Mouse (Mus musculus): ENCODE results near the gene Dazap2.
"Not testable (repeated sequence)": the region's sequence is repeated elsewhere in the genome, so short reads cannot be mapped to it uniquely, and the experiment has no call there.

Dazap2 gene

GRCm38 (mm10) chr15:100614996-100615824, at the start of gene Dazap2:
Gene Dazap2 (plus strand): TSS chr15:100615349.
- DNase-seq = peak; percentile 100

GRCm38 (mm10) chr15:100566531-100566930, 48.6 kb upstream of the Dazap2 start:
- no peak for DNase-seq

- DNase-seq = no peak
These were observed 45.9 kb upstream of the Dazap2 start for GRCm38 (mm10) chr15:100569239-100569638.

GRCm38 (mm10) chr15:100573946-100574345, 41.2 kb upstream of the Dazap2 start:
- no peak for DNase-seq

GRCm38 (mm10) chr15:100574378-100574777, 40.8 kb upstream of the Dazap2 start:
- DNase-seq = no peak

GRCm38 (mm10) chr15:100575366-100575765, 39.8 kb upstream of the Dazap2 start:
- no peak for DNase-seq

GRCm38 (mm10) chr15:100576392-100576791, 38.8 kb upstream of the Dazap2 start:
- DNase-seq = no peak

GRCm38 (mm10) chr15:100576810-100577209, 38.3 kb upstream of the Dazap2 start:
- DNase-seq = no peak

GRCm38 (mm10) chr15:100577972-100578371, 37.2 kb upstream of the Dazap2 start:
- no peak for DNase-seq

GRCm38 (mm10) chr15:100580108-100580507, 35.0 kb upstream of the Dazap2 start:
- no peak for DNase-seq

GRCm38 (mm10) chr15:100585931-100586330, 29.2 kb upstream of the Dazap2 start:
- DNase-seq = no peak

GRCm38 (mm10) chr15:100587166-100587565, 28.0 kb upstream of the Dazap2 start:
- DNase-seq = no peak

GRCm38 (mm10) chr15:100588297-100588696, 26.9 kb upstream of the Dazap2 start:
- DNase-seq = no peak

- DNase-seq = no peak
These were observed 24.7 kb upstream of the Dazap2 start for GRCm38 (mm10) chr15:100590436-100590835.

- no peak for DNase-seq
These were observed 22.3 kb upstream of the Dazap2 start for GRCm38 (mm10) chr15:100592817-100593216.

GRCm38 (mm10) chr15:100598287-100598882, 16.8 kb upstream of the Dazap2 start:
- DNase-seq = peak; percentile 68

GRCm38 (mm10) chr15:100598883-100599275, 16.3 kb upstream of the Dazap2 start:
- peak; percentile 56 for DNase-seq

- DNase-seq = peak; percentile 52
These were observed 15.7 kb upstream of the Dazap2 start, which contains the start of gene Pou6f1 for GRCm38 (mm10) chr15:100599276-100600046. Gene Pou6f1 (minus strand): TSS chr15:100599984.

GRCm38 (mm10) chr15:100600047-100600695, 15.0 kb upstream of the Dazap2 start:
- DNase-seq = peak; percentile 93

GRCm38 (mm10) chr15:100600696-100601272, 14.4 kb upstream of the Dazap2 start:
- no peak for DNase-seq

GRCm38 (mm10) chr15:100601669-100602068, 13.5 kb upstream of the Dazap2 start:
- no peak for DNase-seq

GRCm38 (mm10) chr15:100606677-100607076, 8.5 kb upstream of the Dazap2 start:
- not testable (repeated sequence) for DNase-seq

GRCm38 (mm10) chr15:100611951-100612350, 3.2 kb upstream of the Dazap2 start:
- DNase-seq = no peak

All from thymus, postnatal 14 days (tissue).